Mouse (Mus musculus): ENCODE results near the gene Cd80. TPM values are rescaled to one million over a fixed set of nuclear protein-coding genes. Genes with fewer than 3 reads are reported as not detected.

Gene Cd80
- total RNA-seq, 4 experiments from 2014 or later = 0.39 to 1.2 (median 0.49) TPM

- DNase-seq (ENCODE audit: low spot score in 2 of 2) = no peak
These were observed 66.0 kb downstream of the Cd80 start for GRCm38 (mm10) chr16:38521211-38521987.

- peak; percentile 94 to 95 for DNase-seq (ENCODE audit: low spot score in 2 of 2)
These were observed 67.0 kb downstream of the Cd80 start, which contains the start of gene Timmdc1 for GRCm38 (mm10) chr16:38522129-38523084. Gene Timmdc1 (minus strand): TSS chr16:38522663.

DNA sequence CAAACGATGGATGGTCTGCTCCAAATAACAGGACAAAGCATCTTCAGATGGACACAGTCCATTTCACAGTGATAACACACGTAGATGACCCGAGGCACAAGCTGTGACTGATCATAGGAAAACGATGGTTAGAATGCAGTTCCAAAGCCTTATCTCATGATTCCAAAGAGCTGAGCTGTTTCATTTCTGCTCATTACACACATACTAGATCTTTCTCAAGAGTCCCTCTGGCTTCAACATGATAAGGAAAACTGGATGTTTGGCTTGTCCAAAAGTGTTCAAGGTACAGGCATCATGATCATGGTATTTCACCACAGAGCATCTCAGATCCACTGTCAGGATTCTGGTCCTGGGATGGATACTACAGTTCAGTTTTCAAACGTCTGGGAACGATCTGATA is 70.9 kb downstream of the Cd80 start:
- no peak for DNase-seq (ENCODE audit: low spot score in 2 of 2)

GRCm38 (mm10) chr16:38536544-38537146 is 81.3 kb downstream of the Cd80 start:
- DNase-seq (ENCODE audit: low spot score in 2 of 2) = peak; percentile 63 to 77

- no peak for DNase-seq (ENCODE audit: low spot score in 2 of 2)
These were observed 83.5 kb downstream of the Cd80 start for GRCm38 (mm10) chr16:38538716-38539380.

Other genes with a start within 250 kb of the Cd80 start
- not detected for gene Nr1i2, start 160.7 kb upstream of the Cd80 start, total RNA-seq (2022)
- 1 to 10 TPM; 1.3 to 2.0 (median 1.6) TPM for gene Maats1, start 113.4 kb upstream of the Cd80 start, total RNA-seq (2022)
- gene Cox17, start 108.6 kb upstream of the Cd80 start, total RNA-seq (2022) = 100 to 1,000 TPM in 2 of 4 experiments, 10 to 100 TPM in 2; 88.2 to 142 (median 116) TPM
- gene Gm21987, start 108.5 kb upstream of the Cd80 start, total RNA-seq (2022) = 1 to 10 TPM in 2 of 4 experiments, not detected in 2; 1.1 to 4.7 TPM
- 1 to 10 TPM in 1 of 4 experiments, under 1 TPM in 3; 0.31 to 1.3 (median 0.49) TPM for gene Popdc2, start 93.4 kb upstream of the Cd80 start, total RNA-seq (2022)
- gene Pla1a, start 22.4 kb upstream of the Cd80 start, total RNA-seq (2022) = 1 to 10 TPM in 2 of 4 experiments, under 1 TPM in 2; 0.72 to 1.8 (median 1.1) TPM
- gene Adprh, start 2.9 kb upstream of the Cd80 start, total RNA-seq (2022) = 10 to 100 TPM; 53.7 to 56.9 (median 55.4) TPM
- gene Timmdc1, start 67.1 kb downstream of the Cd80 start, total RNA-seq (2022) = 10 to 100 TPM; 24.8 to 28.1 (median 27.2) TPM
- 10 to 100 TPM; 43.7 to 55.5 (median 51.0) TPM for gene Poglut1, start 94.7 kb downstream of the Cd80 start, total RNA-seq (2022)
- 10 to 100 TPM; 23.5 to 31.2 (median 28.1) TPM for gene Tmem39a, start 103.1 kb downstream of the Cd80 start, total RNA-seq (2022)

All from layer of hippocampus, adult 8-10 months (tissue).